Mouse (Mus musculus) layer of hippocampus, adult 2 months (tissue): ENCODE measurements at regions not wholly inside any gene's neighbourhood (a gene's known extent, or its start where the extent isn't known, plus 50 kb on each side); places are given as distances from the start of the nearest gene placed in this dataset.
A peak's percentile ranks its signal among the peaks of the same experiment; 100 is the strongest.
"Not testable (repeated sequence)": the region's sequence is repeated elsewhere in the genome, so short reads cannot be mapped to it uniquely, and the experiment has no call there.

Source experiments
- DNase-seq, 2 experiments: peaks; one replicate each; pipeline ENCODE4 v3.0.0; 2022; ENCODE audit warnings: low spot score in 2 of 2
- H3K27ac ChIP-seq: fragments of 200-600 bp; 2 replicates; pipeline ENCODE4 v1.8.1; 2022
- H3K4me3 ChIP-seq: fragments of 200-600 bp; 2 replicates; pipeline ENCODE4 v1.8.1; 2022; ENCODE audit warnings: mild to moderate bottlenecking
- CTCF ChIP-seq: fragments of 200-600 bp; conservative IDR thresholded peaks from 2 replicates; pipeline ENCODE4 v1.8.1; 2022; ENCODE audit warnings: antibody characterized with exemption, mild to moderate bottlenecking, moderate library complexity

DNA sequence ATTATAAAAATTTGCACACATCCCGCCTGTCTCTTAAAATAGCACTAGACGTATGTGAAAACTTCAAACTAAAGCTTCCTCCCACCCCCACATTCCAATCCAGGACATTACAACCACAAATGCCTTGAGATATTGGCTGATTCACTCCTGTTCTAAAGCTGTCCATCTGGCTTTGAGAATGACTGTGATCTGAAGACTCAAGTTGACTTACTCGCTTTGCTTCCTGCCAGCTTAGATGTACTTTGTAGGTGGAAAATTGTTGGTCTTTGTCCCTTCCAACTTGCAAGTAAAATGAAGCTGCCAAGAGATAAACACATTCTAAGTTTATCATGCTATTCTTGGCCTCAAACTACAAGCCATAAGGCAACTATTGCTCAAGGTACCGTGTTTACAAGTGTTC is 779.7 kb downstream of the Cetn3 start:
- no peak overlapping the region for H3K4me3 ChIP-seq
- no peak overlapping the region for H3K27ac ChIP-seq
- no peak for TF ChIP-seq CTCF
- no peak for DNase-seq

DNA sequence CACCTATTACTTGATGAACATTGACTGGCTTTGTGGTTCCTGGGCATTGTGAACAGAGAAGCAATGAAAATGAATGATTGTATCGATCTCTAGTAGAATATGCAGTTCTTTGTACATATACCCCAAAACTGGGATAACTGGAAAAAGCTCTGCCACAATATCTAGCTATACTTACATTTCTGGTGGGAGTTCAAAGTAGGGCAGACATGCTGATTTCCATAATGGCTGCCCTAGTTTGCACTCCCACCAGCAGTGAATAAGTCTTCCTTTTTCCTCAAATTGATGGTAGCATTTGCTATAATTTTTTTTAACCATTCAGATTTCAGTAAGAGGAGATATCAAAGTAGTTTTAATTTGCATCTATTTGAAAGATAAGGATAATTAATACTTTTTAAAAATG is 788.0 kb downstream of the Cetn3 start:
- no peak for TF ChIP-seq CTCF

DNA sequence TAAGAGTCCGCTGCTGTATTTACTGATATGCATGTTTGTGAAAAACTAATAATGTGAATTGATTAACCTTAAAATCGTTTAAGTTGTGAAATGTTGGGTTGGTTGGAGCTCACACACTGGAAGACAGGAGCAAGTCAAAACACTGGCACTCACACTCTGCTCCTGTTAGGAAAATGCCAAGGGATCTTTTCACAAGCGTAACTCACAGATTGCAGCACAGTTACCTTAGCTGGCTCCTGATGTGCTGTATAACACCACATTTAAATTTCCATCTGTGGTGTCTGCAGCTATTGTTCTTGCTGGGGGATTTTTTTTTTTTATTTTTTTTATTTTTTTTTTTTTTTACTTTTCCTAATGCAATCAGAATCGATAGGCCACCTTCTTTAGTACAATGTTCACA is 795.1 kb downstream of the Cetn3 start:
- Histone ChIP-seq H3K4me3 (no peak overlapping the region), H3K27ac (no peak overlapping the region)
- no peak for TF ChIP-seq CTCF
- no peak for DNase-seq

More for the DNA sequence above, 788.0 kb downstream of the Cetn3 start:
- no peak for DNase-seq
- H3K27ac ChIP-seq, result no peak overlapping the region
- no peak overlapping the region for H3K4me3 ChIP-seq

DNA sequence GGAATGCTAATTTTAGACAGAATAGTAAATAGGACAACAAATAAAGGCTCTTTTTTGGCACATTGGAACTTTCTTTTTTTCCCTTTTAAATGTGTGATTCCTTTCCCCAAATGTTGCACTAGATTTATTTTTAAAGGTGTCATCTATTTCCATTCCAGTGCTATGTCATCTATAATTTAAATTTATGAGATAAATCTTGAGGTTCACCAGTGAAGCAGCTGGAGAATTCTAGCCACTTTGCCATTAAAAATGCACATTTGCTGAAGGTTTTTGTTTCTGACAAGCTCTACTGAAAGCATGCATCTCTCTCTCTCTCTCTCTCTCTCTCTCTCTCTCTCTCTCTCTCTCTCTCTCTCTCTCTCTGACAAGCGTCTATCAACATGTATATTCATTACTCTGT is 803.5 kb downstream of the Cetn3 start:
- Histone ChIP-seq H3K4me3 (no peak overlapping the region), H3K27ac (no peak overlapping the region)
- DNase-seq, result no peak
- no peak for TF ChIP-seq CTCF

DNA sequence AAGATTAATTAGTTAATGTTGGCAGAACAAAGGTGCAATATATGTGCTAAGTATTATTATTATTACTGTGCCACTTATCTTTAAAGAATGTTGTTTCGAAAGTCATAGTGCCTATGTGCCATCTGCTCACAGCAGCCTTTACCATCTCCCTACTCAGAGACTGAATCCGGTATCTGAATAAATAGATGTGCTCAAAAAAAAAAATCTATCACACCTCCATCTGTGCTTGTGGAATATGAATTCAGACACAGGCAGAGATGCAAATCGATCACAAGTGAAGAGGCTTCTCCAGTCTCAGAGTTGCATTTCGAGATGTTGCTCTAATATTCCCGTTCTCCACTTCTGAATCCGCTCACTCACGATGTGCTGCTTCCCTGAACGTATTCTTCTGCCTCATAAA is 811.0 kb downstream of the Cetn3 start:
- Histone ChIP-seq H3K4me3 (no peak overlapping the region), H3K27ac (no peak overlapping the region)
- TF ChIP-seq CTCF, result no peak
- DNase-seq, result peak; percentile 7 to 10

DNA sequence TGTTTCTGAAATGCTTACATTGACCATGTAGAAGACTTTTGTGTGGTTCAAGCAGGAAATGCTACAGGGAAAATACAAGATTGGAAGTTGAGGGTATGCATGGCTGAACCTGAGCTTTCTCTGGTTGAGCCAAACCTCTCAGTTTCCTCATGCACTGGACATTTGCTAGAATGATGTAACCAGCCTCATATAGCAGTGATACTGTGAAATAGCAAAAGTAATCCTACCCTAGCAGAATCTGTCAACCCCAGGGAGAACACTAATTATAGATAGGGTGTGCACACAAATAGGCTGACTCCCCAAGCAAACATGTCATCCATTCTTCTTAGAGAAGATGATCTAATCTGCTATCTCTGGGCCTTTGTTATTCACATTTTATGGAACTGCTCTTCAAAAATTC is 812.7 kb downstream of the Cetn3 start:
- H3K27ac ChIP-seq, result no peak overlapping the region
- no peak for DNase-seq
- no peak for TF ChIP-seq CTCF
- no peak overlapping the region for H3K4me3 ChIP-seq

DNA sequence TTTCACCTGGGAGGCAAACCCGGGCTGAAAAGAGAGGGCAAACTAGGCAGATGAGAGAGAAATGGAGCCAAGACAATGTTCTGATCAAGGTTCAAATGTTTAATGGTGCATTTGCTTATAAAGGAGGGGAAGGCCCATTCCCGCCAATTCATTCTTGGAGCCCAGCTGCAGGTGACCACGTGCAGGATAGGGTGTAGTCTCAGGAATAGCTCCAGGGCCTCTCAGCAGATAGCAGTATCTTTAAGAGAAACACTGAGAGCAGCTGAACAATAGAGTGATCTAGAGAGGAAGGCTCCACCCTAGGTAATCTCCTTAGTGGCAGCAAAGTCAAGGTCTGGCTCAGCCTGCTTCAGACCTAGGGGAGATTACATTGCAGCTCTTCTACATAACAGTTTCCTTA is 823.0 kb downstream of the Cetn3 start:
- not testable (repeated sequence) for H3K4me3 ChIP-seq, DNase-seq, H3K27ac ChIP-seq

DNA sequence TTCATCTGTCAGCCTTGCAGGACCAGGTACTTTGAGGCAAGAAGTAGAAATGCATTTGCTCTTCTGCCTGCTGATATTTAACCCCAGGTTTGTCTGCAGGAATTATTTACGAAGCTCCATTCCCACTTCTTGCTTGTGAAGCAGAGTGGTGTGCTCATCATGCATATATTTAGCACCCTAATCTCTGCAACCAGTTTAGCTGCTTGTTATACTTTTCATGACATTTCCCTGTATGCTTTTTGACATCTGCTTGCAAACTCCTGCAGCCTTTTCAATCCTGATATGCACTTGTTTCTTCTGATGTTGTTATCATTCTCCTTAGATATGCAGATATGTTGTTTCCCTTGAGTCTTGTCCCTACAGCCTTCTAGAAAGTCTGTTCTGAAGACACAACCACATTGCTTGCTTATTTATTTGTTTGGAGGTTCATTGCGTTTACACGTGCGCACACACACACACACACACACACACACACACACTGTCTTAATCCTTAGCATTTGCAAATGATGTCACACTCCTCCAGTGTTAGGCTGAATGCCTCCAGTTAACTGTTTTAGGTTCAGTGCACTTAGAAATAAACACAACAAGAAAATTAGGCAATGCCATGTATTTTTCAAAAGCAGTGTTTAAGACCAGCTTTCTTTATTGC is 836.3 kb downstream of the Cetn3 start:
- H3K4me3 ChIP-seq, result no peak overlapping the region
- no peak overlapping the region for H3K27ac ChIP-seq
- no peak for DNase-seq
- TF ChIP-seq CTCF, result no peak

DNA sequence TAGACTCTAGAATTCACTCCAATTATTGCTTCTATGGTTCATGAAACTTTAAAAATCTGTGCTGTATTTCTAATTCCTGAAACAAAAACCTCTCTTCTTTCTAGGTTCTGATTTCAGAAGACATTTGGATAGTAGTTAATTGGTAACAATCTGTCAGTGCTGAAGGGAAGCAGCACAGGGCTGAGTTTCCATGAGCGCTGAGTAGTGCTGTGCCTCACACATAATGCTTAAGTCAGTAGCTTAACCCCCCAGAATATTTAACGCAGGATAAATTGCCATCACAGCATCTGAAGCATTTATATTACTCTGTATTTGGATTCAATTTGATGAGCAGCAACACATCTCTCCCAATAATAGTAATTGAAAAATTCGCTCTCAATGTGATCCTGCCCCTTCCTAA is 837.2 kb downstream of the Cetn3 start:
- no peak overlapping the region for H3K27ac ChIP-seq
- TF ChIP-seq CTCF, result no peak
- DNase-seq, result no peak

DNA sequence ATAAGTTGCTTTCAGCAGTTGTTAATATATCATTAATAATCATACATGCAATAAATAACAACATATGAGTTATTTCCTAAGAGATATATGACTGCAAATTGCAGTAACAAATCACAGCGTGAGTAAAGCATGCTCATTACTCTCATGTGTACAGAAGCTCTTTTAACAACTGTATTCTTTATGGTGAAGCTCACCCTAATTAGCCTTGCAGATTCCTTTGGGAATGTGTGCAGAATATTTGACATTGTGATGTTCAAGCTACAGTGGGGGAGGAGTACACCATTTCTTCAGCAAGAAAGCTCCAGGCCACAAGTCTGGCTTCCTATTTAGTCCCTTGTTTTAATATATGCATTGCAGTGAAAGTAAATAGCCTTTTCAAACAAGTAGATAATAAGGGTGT is 837.9 kb downstream of the Cetn3 start:
- no peak for TF ChIP-seq CTCF
- DNase-seq, result no peak
- H3K27ac ChIP-seq, result no peak overlapping the region
- no peak overlapping the region for H3K4me3 ChIP-seq

More for the DNA sequence above, 837.2 kb downstream of the Cetn3 start:
- no peak overlapping the region for H3K4me3 ChIP-seq

DNA sequence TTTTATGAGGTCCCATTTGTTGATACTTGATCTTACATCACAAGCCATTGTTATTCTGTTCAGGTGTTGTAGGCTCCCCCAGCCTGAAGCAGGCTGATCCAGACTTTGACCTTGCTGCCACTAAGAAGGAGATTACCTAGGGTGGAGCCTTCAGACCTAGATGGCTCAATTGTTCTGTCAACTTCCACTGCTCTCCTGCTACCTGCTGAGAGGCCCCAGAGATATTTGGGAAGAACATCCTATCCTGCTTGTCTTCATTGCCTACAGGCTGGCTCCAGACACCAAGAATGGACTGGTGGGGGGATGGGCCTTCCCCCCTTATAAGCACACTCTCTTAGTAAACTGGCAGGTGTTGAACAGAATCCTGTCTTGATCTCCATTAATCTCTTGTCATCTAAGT is 845.9 kb downstream of the Cetn3 start:
- not testable (repeated sequence) for DNase-seq, H3K27ac ChIP-seq, H3K4me3 ChIP-seq
